Mouse (Mus musculus): Measurements from ENCODE around the gene Aifm3. TPM values are rescaled to one million over a fixed set of nuclear protein-coding genes. Genes with fewer than 3 reads are reported as not detected.

Aifm3 gene
- polyA plus RNA-seq, 1 experiment from 2014 or later = 13.4 TPM

DNA sequence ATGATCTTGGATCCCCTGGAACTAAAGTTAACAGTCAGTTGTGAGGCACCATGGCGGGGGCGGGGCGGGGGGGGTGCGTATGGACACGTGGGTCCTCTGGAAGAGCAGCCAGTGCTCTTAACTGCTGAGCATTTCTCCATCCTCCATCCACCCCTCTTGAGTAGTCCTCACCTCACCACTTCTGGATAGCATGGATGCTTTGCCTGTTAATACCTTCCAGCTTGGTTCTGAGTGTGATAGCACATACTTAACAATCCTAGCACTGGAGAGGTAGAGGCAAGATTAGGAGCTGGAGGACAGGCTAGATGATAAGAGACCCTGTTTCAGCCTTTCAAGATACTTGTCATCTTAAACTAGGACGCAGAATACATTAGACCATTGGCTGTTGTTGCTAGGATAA, 16.9 kb upstream of the Aifm3 start:
- H3K27ac ChIP-seq (ENCODE audit: low read depth, low read length) = no peak overlapping the region
- H3K4me3 ChIP-seq (ENCODE audit: low read length) = no peak overlapping the region
- H3K36me3 ChIP-seq (ENCODE audit: control insufficient read depth, insufficient read depth, low read length) = no peaks in the 10 kb centered on the region
- 89% methylated on average over 6 of the region's 6 CpGs for WGBS
- H3K4me1 ChIP-seq (ENCODE audit: control insufficient read depth, insufficient read depth, low read depth, low read length) = no peaks in the 10 kb centered on the region; the same call in 1 of the 2 replicates
- ATAC-seq = no peak
- no peak overlapping the region for H3K4me2 ChIP-seq (ENCODE audit: low read length)
- no peaks in the 10 kb centered on the region for H3K9me3 ChIP-seq (ENCODE audit: control insufficient read depth, low read length)
- H3K9ac ChIP-seq (ENCODE audit: low read depth, low read length) = no peak overlapping the region
- H3K27me3 ChIP-seq (replicated peaks; ENCODE audit: control insufficient read depth, insufficient read depth, low read length) = no peaks in the 10 kb centered on the region

DNA sequence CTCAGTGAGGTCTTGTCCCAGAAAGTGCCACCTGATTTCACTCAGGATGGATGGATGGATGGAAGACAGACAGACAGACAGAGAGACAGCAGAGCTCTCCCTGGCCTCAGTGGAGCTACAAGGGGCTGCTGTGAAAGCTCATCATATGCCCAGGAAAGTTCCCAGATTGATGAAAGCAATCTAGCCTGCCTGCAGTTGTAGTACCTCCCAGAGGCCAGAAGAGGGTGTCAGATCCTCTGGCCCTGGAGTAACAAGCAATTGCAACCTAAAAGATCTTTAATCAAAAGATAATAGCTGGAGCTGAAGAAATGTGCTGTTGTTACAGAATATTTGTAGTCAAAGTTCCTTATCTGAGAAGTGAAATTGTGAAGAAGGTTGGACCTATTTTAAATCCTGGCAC, 15.3 kb upstream of the Aifm3 start:
- Histone ChIP-seq H3K4me2 (ENCODE audit: low read length) (no peak overlapping the region), H3K4me1 (ENCODE audit: control insufficient read depth, insufficient read depth, low read depth, low read length) (peaks cover 4% of the 10 kb centered on the region; the same call in 1 of the 2 replicates), H3K36me3 (ENCODE audit: control insufficient read depth, insufficient read depth, low read length) (no peaks in the 10 kb centered on the region), H3K27ac (ENCODE audit: low read depth, low read length) (no peak overlapping the region), H3K4me3 (ENCODE audit: low read length) (no peak overlapping the region), H3K9me3 (ENCODE audit: control insufficient read depth, low read length) (no peaks in the 10 kb centered on the region), H3K27me3 (replicated peaks; ENCODE audit: control insufficient read depth, insufficient read depth, low read length) (no peaks in the 10 kb centered on the region), H3K9ac (ENCODE audit: low read depth, low read length) (no peak overlapping the region)
- no peak for ATAC-seq

DNA sequence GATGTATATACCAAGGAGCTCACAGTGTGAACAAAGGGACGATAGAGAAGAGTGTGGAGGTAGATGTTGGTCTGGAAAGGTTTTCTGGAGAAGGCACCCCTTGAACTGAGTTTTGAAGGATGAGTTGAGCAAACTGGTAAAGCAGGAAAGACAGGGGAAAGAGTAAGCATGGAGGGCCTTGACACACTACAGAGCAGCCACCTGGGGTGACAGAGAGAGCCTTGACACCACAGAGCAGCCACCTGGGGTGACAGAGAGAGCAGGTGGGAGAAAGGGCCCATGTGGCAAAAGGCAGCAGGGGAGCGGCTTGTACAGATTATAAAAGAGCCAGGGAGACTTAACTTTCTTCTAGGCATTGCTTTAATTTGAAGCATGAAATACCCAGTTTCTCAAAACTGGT, 14.7 kb upstream of the Aifm3 start:
- no peak overlapping the region for H3K4me3 ChIP-seq (ENCODE audit: low read length)
- WGBS = 86% methylated on average over 2 of the region's 2 CpGs
- ATAC-seq = no peak
- no peak overlapping the region for H3K4me2 ChIP-seq (ENCODE audit: low read length)
- no peaks in the 10 kb centered on the region for H3K9me3 ChIP-seq (ENCODE audit: control insufficient read depth, low read length)
- H3K36me3 ChIP-seq (ENCODE audit: control insufficient read depth, insufficient read depth, low read length) = no peaks in the 10 kb centered on the region
- no peak overlapping the region for H3K9ac ChIP-seq (ENCODE audit: low read depth, low read length)
- H3K4me1 ChIP-seq (ENCODE audit: control insufficient read depth, insufficient read depth, low read depth, low read length) = peaks cover 4% of the 10 kb centered on the region; the same call in 1 of the 2 replicates
- no peak overlapping the region for H3K27ac ChIP-seq (ENCODE audit: low read depth, low read length)
- no peaks in the 10 kb centered on the region for H3K27me3 ChIP-seq (replicated peaks; ENCODE audit: control insufficient read depth, insufficient read depth, low read length)

DNA sequence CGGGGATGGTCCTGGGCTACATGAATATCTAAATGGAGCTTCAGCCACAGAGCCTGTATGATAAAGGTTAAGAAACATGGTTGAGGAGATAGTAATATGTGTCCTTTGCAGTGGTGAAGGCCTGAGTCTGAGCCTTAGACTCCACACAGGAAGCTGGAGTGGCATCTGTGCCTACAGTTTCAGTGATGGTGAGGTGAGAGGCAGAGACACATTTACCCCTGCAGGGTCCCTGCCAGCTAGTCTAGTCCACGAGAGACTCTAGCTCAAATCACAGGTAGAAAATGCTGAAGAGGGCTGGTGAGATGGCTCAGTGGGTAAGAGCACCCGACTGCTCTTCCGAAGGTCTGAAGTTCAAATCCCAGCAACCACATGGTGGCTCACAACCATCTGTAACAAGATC, 14.1 kb upstream of the Aifm3 start:
- H3K4me2 ChIP-seq (ENCODE audit: low read length) = no peak overlapping the region
- no peak for ATAC-seq
- 98% methylated on average over 4 of the region's 4 CpGs for WGBS
- H3K9ac ChIP-seq (ENCODE audit: low read depth, low read length) = no peak overlapping the region
- no peaks in the 10 kb centered on the region for H3K27me3 ChIP-seq (replicated peaks; ENCODE audit: control insufficient read depth, insufficient read depth, low read length)
- no peaks in the 10 kb centered on the region for H3K36me3 ChIP-seq (ENCODE audit: control insufficient read depth, insufficient read depth, low read length)
- no peaks in the 10 kb centered on the region for H3K9me3 ChIP-seq (ENCODE audit: control insufficient read depth, low read length)
- no peak overlapping the region for H3K4me3 ChIP-seq (ENCODE audit: low read length)
- no peak overlapping the region for H3K27ac ChIP-seq (ENCODE audit: low read depth, low read length)
- peaks cover 4% of the 10 kb centered on the region; the same call in 1 of the 2 replicates for H3K4me1 ChIP-seq (ENCODE audit: control insufficient read depth, insufficient read depth, low read depth, low read length)

DNA sequence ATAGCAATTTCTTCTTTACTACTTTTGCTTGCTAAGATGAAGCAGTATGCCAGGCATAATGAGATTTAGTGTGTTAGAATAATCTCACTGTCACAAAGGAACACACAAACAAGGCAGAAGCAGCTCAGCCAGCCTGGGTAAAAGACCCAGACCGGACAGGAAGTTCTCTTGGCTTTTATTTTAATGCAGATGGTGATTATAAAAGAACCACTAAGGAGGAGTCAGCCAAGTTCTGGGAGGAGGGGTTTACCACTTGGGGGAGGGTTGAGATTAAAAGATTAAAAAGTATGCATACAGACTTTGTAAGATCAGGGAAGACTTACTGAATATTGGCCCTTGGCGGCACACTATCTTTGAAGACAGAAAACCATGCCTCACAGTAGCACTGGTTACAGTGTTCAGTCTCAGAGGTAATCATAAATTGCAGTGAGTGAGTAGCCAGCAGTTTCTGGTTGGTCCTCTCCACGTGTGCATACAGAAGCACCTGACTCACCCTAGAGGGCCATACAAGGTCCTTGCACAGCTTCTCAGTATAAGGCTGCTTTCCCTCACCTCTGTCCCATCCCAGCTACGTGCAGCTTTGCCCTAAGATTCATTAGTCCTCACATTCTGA, 11.0 kb upstream of the Aifm3 start:
- Histone ChIP-seq H3K9me3 (ENCODE audit: control insufficient read depth, low read length) (no peaks in the 10 kb centered on the region), H3K9ac (ENCODE audit: low read depth, low read length) (no peak overlapping the region), H3K27ac (ENCODE audit: low read depth, low read length) (no peak overlapping the region), H3K27me3 (replicated peaks; ENCODE audit: control insufficient read depth, insufficient read depth, low read length) (no peaks in the 10 kb centered on the region), H3K4me2 (ENCODE audit: low read length) (no peak overlapping the region), H3K4me1 (ENCODE audit: control insufficient read depth, insufficient read depth, low read depth, low read length) (peaks cover 4% of the 10 kb centered on the region; the same call in 1 of the 2 replicates), H3K36me3 (ENCODE audit: control insufficient read depth, insufficient read depth, low read length) (peaks cover 3% of the 10 kb centered on the region; the same call in 1 of the 2 replicates), H3K4me3 (ENCODE audit: low read length) (no peak overlapping the region)
- WGBS = 75% methylated on average over 4 of the region's 4 CpGs
- no peak for ATAC-seq

DNA sequence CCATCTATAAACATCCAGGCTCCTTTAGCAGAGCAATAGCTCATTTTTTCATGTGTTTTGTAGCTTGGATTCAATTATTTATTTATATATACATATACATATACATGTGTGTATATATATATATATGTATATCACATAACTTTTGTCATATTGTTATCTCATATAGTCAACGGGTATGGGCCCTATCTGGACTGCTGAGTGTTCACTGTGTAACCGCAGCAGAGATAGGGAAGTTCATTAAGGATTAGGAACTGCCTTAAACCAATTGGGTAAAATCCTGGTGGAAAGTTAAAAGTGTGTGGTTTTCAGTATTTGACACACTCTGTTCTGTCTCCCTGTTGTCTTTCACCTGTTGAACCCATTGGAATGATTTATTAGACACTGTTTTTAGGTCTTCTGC, 7.9 kb upstream of the Aifm3 start:
- H3K4me3 ChIP-seq (ENCODE audit: low read length) = no peak overlapping the region
- no peaks in the 10 kb centered on the region for H3K27me3 ChIP-seq (replicated peaks; ENCODE audit: control insufficient read depth, insufficient read depth, low read length)
- 95% methylated on average over 2 of the region's 2 CpGs for WGBS
- H3K36me3 ChIP-seq (ENCODE audit: control insufficient read depth, insufficient read depth, low read length) = peaks cover 27% of the 10 kb centered on the region
- peaks cover 4% of the 10 kb centered on the region; the same call in 1 of the 2 replicates for H3K4me1 ChIP-seq (ENCODE audit: control insufficient read depth, insufficient read depth, low read depth, low read length)
- no peaks in the 10 kb centered on the region for H3K9me3 ChIP-seq (ENCODE audit: control insufficient read depth, low read length)
- H3K27ac ChIP-seq (ENCODE audit: low read depth, low read length) = no peak overlapping the region
- no peak overlapping the region for H3K9ac ChIP-seq (ENCODE audit: low read depth, low read length)
- no peak for ATAC-seq
- H3K4me2 ChIP-seq (ENCODE audit: low read length) = no peak overlapping the region

DNA sequence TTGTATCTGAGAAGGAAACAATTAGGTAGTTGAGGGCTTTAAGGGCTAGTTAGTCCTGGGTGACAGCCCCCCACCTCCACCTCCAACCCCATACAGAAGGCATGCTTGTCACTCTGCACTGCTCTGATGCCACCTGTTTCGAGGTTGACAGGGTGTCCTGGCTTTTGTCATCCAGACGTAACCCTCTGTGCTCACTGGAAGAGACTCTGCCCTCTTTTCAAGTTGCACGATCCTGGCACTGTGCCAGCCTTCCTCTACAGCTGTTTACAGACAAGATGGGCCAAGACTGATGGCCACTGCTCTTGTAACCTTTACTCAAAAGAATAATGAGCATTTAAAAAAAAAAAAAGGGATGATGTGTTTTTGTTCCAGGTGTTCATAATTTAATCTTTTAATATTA, 2.9 kb upstream of the Aifm3 start:
- Histone ChIP-seq H3K4me1 (ENCODE audit: control insufficient read depth, insufficient read depth, low read depth, low read length) (peaks cover 8% of the 10 kb centered on the region), H3K4me3 (ENCODE audit: low read length) (no peak overlapping the region), H3K36me3 (ENCODE audit: control insufficient read depth, insufficient read depth, low read length) (peaks cover 28% of the 10 kb centered on the region), H3K9me3 (ENCODE audit: control insufficient read depth, low read length) (no peaks in the 10 kb centered on the region), H3K27ac (ENCODE audit: low read depth, low read length) (no peak overlapping the region), H3K4me2 (ENCODE audit: low read length) (no peak overlapping the region), H3K27me3 (replicated peaks; ENCODE audit: control insufficient read depth, insufficient read depth, low read length) (no peaks in the 10 kb centered on the region), H3K9ac (ENCODE audit: low read depth, low read length) (no peak overlapping the region)
- 29% methylated on average over 3 of the region's 3 CpGs for WGBS
- ATAC-seq = no peak

DNA sequence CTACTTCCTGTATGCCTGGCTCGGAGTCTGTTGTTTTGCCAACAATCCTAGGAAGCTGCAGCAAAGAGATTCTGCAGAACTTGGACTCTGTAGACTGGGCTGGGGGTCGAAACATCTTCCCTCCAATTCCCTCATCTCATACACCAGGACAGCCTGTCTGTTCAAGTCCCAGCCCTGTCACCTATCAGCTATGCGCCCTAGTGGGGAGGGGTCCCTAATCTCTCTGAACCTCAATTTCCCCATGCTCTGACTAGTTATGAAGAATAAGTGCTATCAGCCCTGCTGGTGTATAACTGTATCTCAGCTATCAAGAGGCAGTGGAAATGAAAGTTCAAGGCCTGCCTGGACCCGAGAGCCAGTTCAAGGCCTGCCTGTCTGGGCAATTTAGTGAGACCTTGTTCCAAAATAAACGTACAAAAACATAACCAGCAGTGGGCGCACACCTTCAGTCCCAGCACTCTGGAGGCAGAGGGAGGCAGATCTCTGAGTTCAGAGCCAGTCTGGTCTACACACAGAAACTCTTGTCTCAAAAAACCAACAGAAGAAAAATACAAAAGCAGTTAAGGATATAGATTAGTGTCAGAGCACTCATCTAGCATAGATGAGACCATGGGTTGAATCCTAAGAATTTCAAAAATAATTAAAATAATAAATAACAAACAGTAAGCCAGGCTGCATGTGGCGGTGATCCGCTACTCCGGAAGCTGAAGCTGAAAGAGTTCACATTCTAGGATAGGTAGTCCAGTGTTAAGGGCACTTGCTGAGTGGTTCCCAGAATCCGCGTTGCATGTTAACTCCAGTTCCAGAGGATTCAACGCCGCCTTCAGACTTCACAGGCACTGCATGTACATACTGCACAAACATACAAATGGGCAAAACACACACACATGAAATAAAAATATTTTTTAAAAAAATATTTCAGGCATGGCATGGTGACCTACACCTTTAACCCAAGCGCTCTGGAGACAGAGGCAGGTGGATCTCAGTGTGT, 638 bp upstream of the Aifm3 start:
- peak overlapping the region; percentile 63 for H3K9ac ChIP-seq (ENCODE audit: low read depth, low read length)
- peak; percentile 9; the same call in 1 of the 2 replicates for ATAC-seq
- peak overlapping the region; percentile 83 for H3K4me2 ChIP-seq (ENCODE audit: low read length)
- peak overlapping the region; percentile 42 for H3K4me3 ChIP-seq (ENCODE audit: low read length)
- H3K27ac ChIP-seq (ENCODE audit: low read depth, low read length) = no peak overlapping the region
- no peaks in the 10 kb centered on the region; the same call in 1 of the 2 replicates for H3K27me3 ChIP-seq (replicated peaks; ENCODE audit: control insufficient read depth, insufficient read depth, low read length)
- no peaks in the 10 kb centered on the region for H3K9me3 ChIP-seq (ENCODE audit: control insufficient read depth, low read length)
- H3K36me3 ChIP-seq (ENCODE audit: control insufficient read depth, insufficient read depth, low read length) = peaks cover 21% of the 10 kb centered on the region
- peaks cover 8% of the 10 kb centered on the region for H3K4me1 ChIP-seq (ENCODE audit: control insufficient read depth, insufficient read depth, low read depth, low read length)
- 47% methylated on average over 14 of the region's 14 CpGs for WGBS

DNA sequence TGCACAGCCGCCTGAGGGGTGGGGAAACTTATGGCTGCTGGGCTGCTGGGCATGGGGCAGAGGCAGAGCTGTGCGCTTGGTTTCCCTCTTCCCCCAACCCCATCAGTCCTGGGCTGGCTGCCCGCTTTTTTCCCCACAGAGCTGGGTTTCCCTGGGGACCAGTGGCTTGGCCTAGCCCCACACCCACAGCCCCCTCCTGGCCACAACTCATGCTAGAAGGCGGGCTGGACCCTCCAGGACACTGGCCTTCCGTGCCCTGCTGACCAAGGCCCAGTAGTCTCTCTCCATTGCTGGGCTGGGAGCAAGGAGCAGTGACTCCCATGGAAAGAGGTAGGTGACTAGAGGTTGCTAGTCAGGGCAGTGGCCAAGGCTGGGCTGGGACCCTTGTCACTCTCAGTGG, 1.7 kb downstream of the Aifm3 start:
- 86% methylated on average over 5 of the region's 5 CpGs for WGBS
- Histone ChIP-seq H3K27ac (ENCODE audit: low read depth, low read length) (no peak overlapping the region), H3K27me3 (replicated peaks; ENCODE audit: control insufficient read depth, insufficient read depth, low read length) (no peaks in the 10 kb centered on the region; the same call in 1 of the 2 replicates), H3K36me3 (ENCODE audit: control insufficient read depth, insufficient read depth, low read length) (0 out of 2 replicates have a peak, but pooled peaks cover 4% of the 10 kb centered on the region), H3K4me3 (ENCODE audit: low read length) (no peak overlapping the region), H3K4me2 (ENCODE audit: low read length) (no peak overlapping the region), H3K9me3 (ENCODE audit: control insufficient read depth, low read length) (no peaks in the 10 kb centered on the region), H3K4me1 (ENCODE audit: control insufficient read depth, insufficient read depth, low read depth, low read length) (peaks cover 8% of the 10 kb centered on the region), H3K9ac (ENCODE audit: low read depth, low read length) (no peak overlapping the region)
- ATAC-seq = no peak
